Mouse (Mus musculus) bone marrow macrophage, adult 2 months (primary cell): ENCODE results near the gene Socs5. TPM values are rescaled to one million over a fixed set of nuclear protein-coding genes. Genes with fewer than 3 reads are reported as not detected.

Experiments used
- H3K27ac ChIP-seq: 2 replicates; pipeline ENCODE4 v1.5.1; 2012; ENCODE audit warnings: low read depth, low read length; ENCODE audit not compliant: insufficient read depth
- H3K4me1 ChIP-seq: 2 replicates; pipeline ENCODE4 v1.6.1; 2012; ENCODE audit warnings: low read length; ENCODE audit not compliant: control insufficient read depth, insufficient read depth
- H3K4me3 ChIP-seq: 2 replicates; pipeline ENCODE4 v1.5.1; 2012; ENCODE audit warnings: mild to moderate bottlenecking, low read length, moderate library complexity; ENCODE audit not compliant: insufficient read depth
- CTCF ChIP-seq: IDR thresholded peaks from 2 replicates; pipeline ENCODE4 v1.5.1; 2012; ENCODE audit warnings: low read depth, mild to moderate bottlenecking, low read length, moderate library complexity
- POLR2A ChIP-seq: IDR thresholded peaks from 2 replicates; pipeline ENCODE4 v1.6.1; 2012; ENCODE audit warnings: mild to moderate bottlenecking, low read depth, low read length, borderline replicate concordance
- polyA plus RNA-seq: library from polyadenylated mRNA; stranded (reverse); fragments of >200 nt; gene quantifications from 2 replicates; pipeline ENCODE4 v1.2.4, GENCODE M21; 2012; ENCODE audit not compliant: missing spikeins, insufficient read depth, insufficient read length

The Socs5 gene
- polyA plus RNA-seq, 1 experiment: 20.4 TPM

GRCm38 (mm10) chr17:87157739-87158138 is 50.3 kb downstream of the Socs5 start:
- no peak overlapping the region for H3K27ac ChIP-seq
- peaks cover 29% of the 10 kb centered on the region for H3K4me1 ChIP-seq
- TF ChIP-seq CTCF: no peak
- H3K4me3 ChIP-seq: no peak overlapping the region

GRCm38 (mm10) chr17:87158597-87158996 is 51.1 kb downstream of the Socs5 start:
- no peak overlapping the region for H3K27ac ChIP-seq
- peaks cover 26% of the 10 kb centered on the region for H3K4me1 ChIP-seq
- H3K4me3 ChIP-seq: no peak overlapping the region
- TF ChIP-seq POLR2A: no peak
- no peak for TF ChIP-seq CTCF

GRCm38 (mm10) chr17:87160270-87160669 is 52.8 kb downstream of the Socs5 start:
- Histone ChIP-seq H3K4me1 (peaks cover 18% of the 10 kb centered on the region), H3K4me3 (no peak overlapping the region), H3K27ac (no peak overlapping the region)
- TF ChIP-seq POLR2A (no peak), CTCF (no peak)

- TF ChIP-seq POLR2A (no peak), CTCF (no peak)
- H3K4me3 ChIP-seq: no peak overlapping the region
- no peak overlapping the region for H3K27ac ChIP-seq
- peaks cover 2% of the 10 kb centered on the region for H3K4me1 ChIP-seq
Measured at GRCm38 (mm10) chr17:87164312-87164922, 56.9 kb downstream of the Socs5 start.

GRCm38 (mm10) chr17:87167407-87167806 is 59.9 kb downstream of the Socs5 start:
- Histone ChIP-seq H3K4me3 (no peak overlapping the region), H3K4me1 (peaks cover 24% of the 10 kb centered on the region), H3K27ac (no peak overlapping the region)
- TF ChIP-seq POLR2A: no peak
- TF ChIP-seq CTCF: no peak

- no peak overlapping the region; the same call in 1 of the 2 replicates for H3K27ac ChIP-seq
- peaks cover 24% of the 10 kb centered on the region for H3K4me1 ChIP-seq
- TF ChIP-seq POLR2A (no peak), CTCF (no peak)
Measured at GRCm38 (mm10) chr17:87169076-87169475, 61.6 kb downstream of the Socs5 start.

GRCm38 (mm10) chr17:87170364-87170763 is 62.9 kb downstream of the Socs5 start:
- peak overlapping the region; percentile 70 for H3K27ac ChIP-seq
- TF ChIP-seq CTCF: no peak
- no peak for TF ChIP-seq POLR2A
- H3K4me3 ChIP-seq: no peak overlapping the region
- H3K4me1 ChIP-seq: peaks cover 24% of the 10 kb centered on the region

More at GRCm38 (mm10) chr17:87169076-87169475, 61.6 kb downstream of the Socs5 start:
- H3K4me3 ChIP-seq: no peak overlapping the region

GRCm38 (mm10) chr17:87172031-87172430 is 64.6 kb downstream of the Socs5 start:
- Histone ChIP-seq H3K4me1 (peaks cover 27% of the 10 kb centered on the region), H3K27ac (peak overlapping the region; percentile 45; the same call in 1 of the 2 replicates), H3K4me3 (no peak overlapping the region)
- TF ChIP-seq POLR2A (no peak), CTCF (no peak)

GRCm38 (mm10) chr17:87173966-87174365 is 66.5 kb downstream of the Socs5 start:
- H3K4me3 ChIP-seq: no peak overlapping the region
- peaks cover 27% of the 10 kb centered on the region for H3K4me1 ChIP-seq
- TF ChIP-seq POLR2A (no peak), CTCF (no peak)
- no peak overlapping the region for H3K27ac ChIP-seq

GRCm38 (mm10) chr17:87174651-87175331 is 67.3 kb downstream of the Socs5 start:
- Histone ChIP-seq H3K4me3 (no peak overlapping the region), H3K4me1 (peaks cover 21% of the 10 kb centered on the region), H3K27ac (no peak overlapping the region)
- TF ChIP-seq POLR2A (no peak), CTCF (no peak)
